Mouse (Mus musculus) layer of hippocampus, adult 9-11 months (tissue): ENCODE data around the gene Mto1.

Source experiments
- DNase-seq: peaks from one replicate; pipeline ENCODE4 v3.0.0; 2022

The Mto1 gene

GRCm38 (mm10) chr9:78447973-78448873, at the start of gene Mto1, which contains the start of gene Gm17324:
Gene Mto1 (plus strand): TSS chr9:78448208.
Gene Gm17324 (minus strand): TSS chr9:78448786.
- peak; percentile 82 for DNase-seq

- no peak for DNase-seq
Observed at GRCm38 (mm10) chr9:78400570-78400969, 47.4 kb upstream of the Mto1 start.

- no peak for DNase-seq
Observed at GRCm38 (mm10) chr9:78401596-78401995, 46.4 kb upstream of the Mto1 start.

GRCm38 (mm10) chr9:78427362-78427781, 20.6 kb upstream of the Mto1 start:
- no peak for DNase-seq

GRCm38 (mm10) chr9:78428185-78428584, 19.8 kb upstream of the Mto1 start:
- DNase-seq: peak; percentile 43

- no peak for DNase-seq
Observed at GRCm38 (mm10) chr9:78428870-78429432, 19.1 kb upstream of the Mto1 start.

GRCm38 (mm10) chr9:78429551-78429950, 18.5 kb upstream of the Mto1 start:
- no peak for DNase-seq

GRCm38 (mm10) chr9:78430486-78430885, 17.5 kb upstream of the Mto1 start:
- DNase-seq: no peak

GRCm38 (mm10) chr9:78432471-78432870, 15.5 kb upstream of the Mto1 start:
- no peak for DNase-seq

- DNase-seq: no peak
Observed at GRCm38 (mm10) chr9:78439426-78439825, 8.6 kb upstream of the Mto1 start.

GRCm38 (mm10) chr9:78442237-78442578, 5.8 kb upstream of the Mto1 start:
- no peak for DNase-seq

GRCm38 (mm10) chr9:78442579-78443392, 5.2 kb upstream of the Mto1 start, which contains the start of gene Cgas:
Gene Cgas (minus strand): TSS chr9:78443237.
- peak; percentile 70 for DNase-seq

GRCm38 (mm10) chr9:78447606-78447972, 419 bp upstream of the Mto1 start:
- DNase-seq: no peak

- DNase-seq: no peak
Observed at GRCm38 (mm10) chr9:78450404-78450803, 2.4 kb downstream of the Mto1 start.

GRCm38 (mm10) chr9:78451382-78451781, 3.4 kb downstream of the Mto1 start:
- DNase-seq: peak; percentile 63

- DNase-seq: no peak
Observed at GRCm38 (mm10) chr9:78457026-78457425, 9.0 kb downstream of the Mto1 start.

- DNase-seq: no peak
Observed at GRCm38 (mm10) chr9:78463337-78463736, 15.3 kb downstream of the Mto1 start.

GRCm38 (mm10) chr9:78465725-78466124, 17.7 kb downstream of the Mto1 start:
- DNase-seq: no peak

- peak; percentile 37 for DNase-seq
Observed at GRCm38 (mm10) chr9:78473588-78473987, 25.6 kb downstream of the Mto1 start.

GRCm38 (mm10) chr9:78474270-78474669, 26.3 kb downstream of the Mto1 start:
- DNase-seq: no peak

- DNase-seq: no peak
Observed at GRCm38 (mm10) chr9:78474771-78475382, 26.9 kb downstream of the Mto1 start.

GRCm38 (mm10) chr9:78475383-78475780, 27.4 kb downstream of the Mto1 start:
- no peak for DNase-seq

- no peak for DNase-seq
Observed at GRCm38 (mm10) chr9:78475873-78476272, 27.9 kb downstream of the Mto1 start.
